Mouse (Mus musculus): ENCODE measurements at regions not wholly inside any gene's neighbourhood (a gene's known extent, or its start where the extent isn't known, plus 50 kb on each side); places are given as distances from the start of the nearest gene placed in this dataset.

GRCm38 (mm10) chrX:11776236-11776899, 383.8 kb downstream of the Bcor start:
- DNase-seq (ENCODE audit: low read depth, low spot score): no peak

GRCm38 (mm10) chrX:11795010-11795409, 365.1 kb downstream of the Bcor start:
- no peak for DNase-seq (ENCODE audit: low read depth, low spot score)

GRCm38 (mm10) chrX:11797870-11798269, 362.3 kb downstream of the Bcor start:
- DNase-seq (ENCODE audit: low read depth, low spot score): no peak

GRCm38 (mm10) chrX:11798326-11798725, 361.8 kb downstream of the Bcor start:
- no peak for DNase-seq (ENCODE audit: low read depth, low spot score)

GRCm38 (mm10) chrX:11800400-11800941, 359.7 kb downstream of the Bcor start:
- no peak for DNase-seq (ENCODE audit: low read depth, low spot score)

- no peak for DNase-seq (ENCODE audit: low read depth, low spot score)
Observed at GRCm38 (mm10) chrX:11801208-11801607, 358.9 kb downstream of the Bcor start.

- no peak for DNase-seq (ENCODE audit: low read depth, low spot score)
Observed at GRCm38 (mm10) chrX:11801621-11802020, 358.5 kb downstream of the Bcor start.

GRCm38 (mm10) chrX:11802074-11802899, 357.9 kb downstream of the Bcor start:
- DNase-seq (ENCODE audit: low read depth, low spot score): no peak

- peak; percentile 82 for DNase-seq (ENCODE audit: low read depth, low spot score)
Observed at GRCm38 (mm10) chrX:11803239-11803638, 356.9 kb downstream of the Bcor start.

- no peak for DNase-seq (ENCODE audit: low read depth, low spot score)
Observed at GRCm38 (mm10) chrX:11806896-11807252, 353.3 kb downstream of the Bcor start.

- DNase-seq (ENCODE audit: low read depth, low spot score): peak; percentile 32
Observed at GRCm38 (mm10) chrX:11807253-11807882, 352.8 kb downstream of the Bcor start.

GRCm38 (mm10) chrX:11807883-11808262, 352.3 kb downstream of the Bcor start:
- peak; percentile 2 for DNase-seq (ENCODE audit: low read depth, low spot score)

- no peak for DNase-seq (ENCODE audit: low read depth, low spot score)
Observed at GRCm38 (mm10) chrX:11808911-11809310, 351.2 kb downstream of the Bcor start.

GRCm38 (mm10) chrX:11814861-11815260, 345.3 kb downstream of the Bcor start:
- DNase-seq (ENCODE audit: low read depth, low spot score): no peak

- DNase-seq (ENCODE audit: low read depth, low spot score): no peak
Observed at GRCm38 (mm10) chrX:11815864-11816263, 344.3 kb downstream of the Bcor start.

- DNase-seq (ENCODE audit: low read depth, low spot score): no peak
Observed at GRCm38 (mm10) chrX:11818634-11819033, 341.5 kb downstream of the Bcor start.

GRCm38 (mm10) chrX:11821165-11821564, 339.0 kb downstream of the Bcor start:
- no peak for DNase-seq (ENCODE audit: low read depth, low spot score)

- DNase-seq (ENCODE audit: low read depth, low spot score): no peak
Observed at GRCm38 (mm10) chrX:11821880-11822768, 338.0 kb downstream of the Bcor start.

GRCm38 (mm10) chrX:11825948-11826347, 334.2 kb downstream of the Bcor start:
- no peak for DNase-seq (ENCODE audit: low read depth, low spot score)

GRCm38 (mm10) chrX:11826737-11827408, 333.3 kb downstream of the Bcor start:
- DNase-seq (ENCODE audit: low read depth, low spot score): peak; percentile 5
